Mouse (Mus musculus) C3H10T1/2 (cell line): ENCODE results near the gene Pde11a. TPM values are rescaled to one million over a fixed set of nuclear protein-coding genes. Genes with fewer than 3 reads are reported as not detected.

Experiments used
- polyA plus RNA-seq, 2 experiments: library from polyadenylated mRNA; unstranded; fragments of >200 nt; fragmentation: generic; extraction: Trizol; gene quantifications; one replicate each; pipeline ENCODE4 v1.2.1; 2012; ENCODE audit warnings: missing spikeins in 2 of 2

The Pde11a gene
- not detected for polyA plus RNA-seq

GRCm38 (mm10) chr2:76338215-76339156, at the start of gene Pde11a:
TSS of gene Pde11a (minus strand) at chr2:76338774.

GRCm38 (mm10) chr2:76369821-76370655, 31.5 kb upstream of the Pde11a start, which contains the start of gene Rbm45:
TSS of gene Rbm45 (plus strand) at chr2:76369984.

GRCm38 (mm10) chr2:76360226-76360625, 21.7 kb upstream of the Pde11a start, which contains the start of gene Cyct:
TSS of gene Cyct (minus strand) at chr2:76360450.

GRCm38 (mm10) chr2:75981440-75982081, 357.0 kb downstream of the Pde11a start, which contains the start of gene Ttc30a1:
TSS of gene Ttc30a1 (minus strand) at chr2:75981967.

GRCm38 (mm10) chr2:75977752-75978368, 360.7 kb downstream of the Pde11a start, which contains the start of gene Ttc30a2:
TSS of gene Ttc30a2 (minus strand) at chr2:75978170.

Other genes starting within 250 kb of the Pde11a start
- gene Cyct, start 21.7 kb upstream of the Pde11a start, polyA plus RNA-seq, result not detected
- gene Rbm45, start 31.2 kb upstream of the Pde11a start, polyA plus RNA-seq, result 10 to 100 TPM in 1 of 2 experiments, 1 to 10 TPM in 1; 7.9 to 17.9 TPM
- 1 to 10 TPM; 1.2 to 2.8 TPM for gene Osbpl6, start 67.7 kb upstream of the Pde11a start, polyA plus RNA-seq